Mouse (Mus musculus) limb, embryonic 14.5 days (tissue): ENCODE data around the gene Bcar1. TPM values are rescaled to one million over a fixed set of nuclear protein-coding genes. Genes with fewer than 3 reads are reported as not detected.

Experiments used
- ATAC-seq: fragments of 200-750 bp; cut with Nextera tagmentation; 2 replicates; pipeline ENCODE4 v1.8.0; 2017; ENCODE audit warnings: low read depth, moderate number of reproducible peaks, moderate TSS enrichment; ENCODE audit not compliant: low FRiP score
- DNase-seq: peaks from one replicate; pipeline ENCODE4 v3.0.0-alpha.2; 2015; ENCODE audit warnings: low spot score
- H3K27ac ChIP-seq: fragments of 300-500 bp; sonication (generic); replicated peaks from 2 replicates; pipeline ENCODE4 v1.5.1; 2014; ENCODE audit warnings: low read depth, mild to moderate bottlenecking, low read length, moderate library complexity, mixed read lengths
- H3K27me3 ChIP-seq: fragments of 300-500 bp; sonication (generic); 2 replicates; pipeline ENCODE4 v1.6.1; 2014; ENCODE audit warnings: low read length, mixed read lengths; ENCODE audit not compliant: control insufficient read depth, insufficient read depth
- H3K36me3 ChIP-seq: fragments of 300-500 bp; sonication (generic); 2 replicates; pipeline ENCODE4 v1.6.1; 2014; ENCODE audit warnings: mild to moderate bottlenecking, low read length, moderate library complexity, mixed read lengths; ENCODE audit not compliant: control insufficient read depth, insufficient read depth
- H3K4me1 ChIP-seq: fragments of 300-500 bp; sonication (generic); 2 replicates; pipeline ENCODE4 v1.6.1; 2014; ENCODE audit warnings: antibody characterized with exemption, low read length, mixed read lengths; ENCODE audit not compliant: control insufficient read depth, insufficient read depth
- H3K4me2 ChIP-seq: fragments of 300-500 bp; sonication (generic); replicated peaks from 2 replicates; pipeline ENCODE4 v1.6.1; 2014; ENCODE audit warnings: low read depth, mild to moderate bottlenecking, low read length, moderate library complexity; ENCODE audit not compliant: severe bottlenecking
- H3K4me3 ChIP-seq: fragments of 300-500 bp; sonication (generic); replicated peaks from 2 replicates; pipeline ENCODE4 v1.5.1; 2014; ENCODE audit warnings: low read length
- H3K9ac ChIP-seq: fragments of 300-500 bp; sonication (generic); 2 replicates; pipeline ENCODE4 v1.6.1; 2014; ENCODE audit warnings: mild to moderate bottlenecking, low read depth, low read length, moderate library complexity; ENCODE audit not compliant: severe bottlenecking
- H3K9me3 ChIP-seq: fragments of 300-500 bp; sonication (generic); 2 replicates; pipeline ENCODE4 v1.6.1; 2016; ENCODE audit warnings: low read length; ENCODE audit not compliant: control insufficient read depth
- POLR2A ChIP-seq: fragments of 200-500 bp; IDR thresholded peaks from 2 replicates; pipeline ENCODE4 v1.8.0; 2012; ENCODE audit warnings: inconsistent platforms, mild to moderate bottlenecking, moderate library complexity, borderline replicate concordance; ENCODE audit not compliant: insufficient read depth, insufficient read length; ENCODE audit errors: extremely low read depth
- WGBS: fragments of 180-500 bp; shearing (Covaris S2); extraction: QIAGEN DNeasy Blood & Tissue Kit; methylation state at CpG from one replicate; pipeline ENCODE4 v1.1.7; 2014; 5-methylcytosine and 5-hydroxymethylcytosine counted together
- polyA plus RNA-seq, 2 experiments: library from polyadenylated mRNA; depleted of rRNA in 1 of 2; stranded (reverse) in 1 of 2; unstranded in 1 of 2; fragments of >200 nt; fragmentation: Nextera tagmentation in 1 of 2; extraction: Ambion mirVana in 1 of 2; gene quantifications; 2 replicates each; pipeline versions ENCODE4 v1.2.1 to v1.2.3; 2012 to 2014

Bcar1 gene
- polyA plus RNA-seq, 2 experiments, result 40.7 to 55.5 TPM

- Histone ChIP-seq H3K9me3 (no peaks in the 10 kb centered on the region), H3K4me3 (no peak overlapping the region), H3K36me3 (peaks cover 68% of the 10 kb centered on the region), H3K4me1 (peaks cover 18% of the 10 kb centered on the region), H3K27me3 (no peaks in the 10 kb centered on the region), H3K4me2 (no peak overlapping the region), H3K9ac (no peak overlapping the region), H3K27ac (peak overlapping the region; percentile 84)
- no peak for ATAC-seq
- WGBS, result 84% methylated on average over 5 of the region's 6 CpGs
- no peak for TF ChIP-seq POLR2A
- DNase-seq, result no peak
Observed at GRCm38 (mm10) chr8:111717866-111718265, 25.7 kb downstream of the Bcar1 start.

- Histone ChIP-seq H3K4me3 (no peak overlapping the region), H3K27ac (peak overlapping the region; percentile 84), H3K9me3 (no peaks in the 10 kb centered on the region), H3K9ac (peak overlapping the region; percentile 28; the same call in 1 of the 2 replicates), H3K4me1 (peaks cover 18% of the 10 kb centered on the region), H3K27me3 (no peaks in the 10 kb centered on the region), H3K4me2 (peak overlapping the region; percentile 6; the same call in 1 of the 2 replicates), H3K36me3 (peaks cover 71% of the 10 kb centered on the region)
- no peak for ATAC-seq
- no peak for TF ChIP-seq POLR2A
- peak; percentile 33 for DNase-seq
- WGBS, result 80% methylated on average over 4 of the region's 4 CpGs
Observed at GRCm38 (mm10) chr8:111717488-111717792, 26.2 kb downstream of the Bcar1 start.

GRCm38 (mm10) chr8:111716603-111717487 lies 26.8 kb downstream of the Bcar1 start:
- H3K4me3 ChIP-seq, result no peak overlapping the region
- no peaks in the 10 kb centered on the region for H3K9me3 ChIP-seq
- DNase-seq, result peak; percentile 79
- peak overlapping the region; percentile 84 for H3K27ac ChIP-seq
- peaks cover 77% of the 10 kb centered on the region for H3K36me3 ChIP-seq
- H3K27me3 ChIP-seq, result no peaks in the 10 kb centered on the region
- H3K9ac ChIP-seq, result peak overlapping the region; percentile 28; the same call in 1 of the 2 replicates
- 58% methylated on average over 9 of the region's 10 CpGs for WGBS
- no peak for TF ChIP-seq POLR2A
- peaks cover 18% of the 10 kb centered on the region for H3K4me1 ChIP-seq
- ATAC-seq, result peak; percentile 63
- peak overlapping the region; percentile 6; the same call in 1 of the 2 replicates for H3K4me2 ChIP-seq

DNA sequence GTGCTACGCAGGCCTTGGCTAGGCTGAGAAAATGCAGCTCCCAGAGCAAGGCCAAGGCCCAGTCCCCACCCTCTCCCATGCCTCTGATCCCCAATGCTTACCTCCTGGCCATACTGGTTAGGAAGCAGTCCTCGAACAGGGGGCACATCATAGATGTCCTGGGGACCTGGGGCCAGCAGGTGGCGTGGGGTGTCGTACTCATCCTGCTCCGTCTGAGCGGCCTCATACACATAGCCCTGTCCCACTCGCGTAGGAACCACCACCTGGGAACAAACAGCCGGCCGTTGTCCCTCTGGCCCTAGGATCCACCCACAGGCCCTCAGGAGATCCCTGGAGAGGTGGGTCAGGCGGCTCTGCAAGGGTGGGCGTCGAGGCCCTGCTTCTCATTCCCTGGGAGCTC lies 28.1 kb downstream of the Bcar1 start:
- no peak for TF ChIP-seq POLR2A
- Histone ChIP-seq H3K27ac (no peak overlapping the region), H3K9me3 (no peaks in the 10 kb centered on the region), H3K27me3 (no peaks in the 10 kb centered on the region), H3K4me3 (no peak overlapping the region), H3K4me1 (peaks cover 18% of the 10 kb centered on the region), H3K9ac (no peak overlapping the region), H3K4me2 (no peak overlapping the region), H3K36me3 (peaks cover 82% of the 10 kb centered on the region)
- ATAC-seq, result no peak
- no peak for DNase-seq
- 88% methylated on average over 13 of the region's 13 CpGs for WGBS

GRCm38 (mm10) chr8:111714295-111714694 lies 29.3 kb downstream of the Bcar1 start:
- ATAC-seq, result no peak
- Histone ChIP-seq H3K9me3 (no peaks in the 10 kb centered on the region), H3K4me1 (peaks cover 18% of the 10 kb centered on the region), H3K27ac (no peak overlapping the region), H3K27me3 (no peaks in the 10 kb centered on the region), H3K9ac (no peak overlapping the region), H3K36me3 (peaks cover 82% of the 10 kb centered on the region), H3K4me2 (no peak overlapping the region), H3K4me3 (no peak overlapping the region)
- no peak for DNase-seq
- no peak for TF ChIP-seq POLR2A
- 91% methylated on average over 12 of the region's 12 CpGs for WGBS

- DNase-seq, result no peak
- no peak overlapping the region for H3K27ac ChIP-seq
- no peak overlapping the region for H3K4me3 ChIP-seq
- peaks cover 18% of the 10 kb centered on the region for H3K4me1 ChIP-seq
- no peak for ATAC-seq
- H3K36me3 ChIP-seq, result peaks cover 81% of the 10 kb centered on the region
- H3K4me2 ChIP-seq, result no peak overlapping the region
- TF ChIP-seq POLR2A, result no peak
- 91% methylated on average over 25 of the region's 25 CpGs for WGBS
- H3K9ac ChIP-seq, result no peak overlapping the region
- no peaks in the 10 kb centered on the region for H3K27me3 ChIP-seq
- H3K9me3 ChIP-seq, result no peaks in the 10 kb centered on the region
Observed at GRCm38 (mm10) chr8:111713817-111714216, 29.8 kb downstream of the Bcar1 start.
